In genomic region chr5:41540789-41541188, GRCm38 (mm10) we compare ENCODE assay signal across 19 mouse cellular contexts.
"Had no signal": no experiment of that assay in that cellular context is flagged by ENCODE, and none has a peak within 500 bp of the region (broad histone marks: within the 10 kb centered on the region; RNA-seq: fewer than 3 reads in every experiment).

No protein-coding gene starts in this region.

- DNase-seq: kidney, adult 9 months; kidney, postnatal 10 days; kidney, postnatal 4 days; left cerebral cortex, postnatal 4 days; liver; lung, adult 18-20 months; lung, postnatal 10 days; lung, postnatal 36 days; thymus, adult 18-20 months; thymus, postnatal 36 days had no signal

- H3K27ac ChIP-seq: limb, embryonic 13.5 days; liver, embryonic 12.5 days; liver, embryonic 15.5 days; lung, embryonic 15.5 days; midbrain, embryonic 15.5 days; neural tube, embryonic 12.5 days; neural tube, embryonic 15.5 days had no signal

- H3K9me3 ChIP-seq: limb, embryonic 13.5 days; liver, embryonic 12.5 days; liver, embryonic 15.5 days; lung, embryonic 15.5 days; midbrain, embryonic 15.5 days; neural tube, embryonic 12.5 days; neural tube, embryonic 15.5 days had no signal

- H3K4me2 ChIP-seq: limb, embryonic 13.5 days; liver, embryonic 12.5 days; liver, embryonic 15.5 days; lung, embryonic 15.5 days; midbrain, embryonic 11.5 days; midbrain, embryonic 15.5 days; neural tube, embryonic 12.5 days; neural tube, embryonic 15.5 days had no signal

- H3K27me3 ChIP-seq: limb, embryonic 13.5 days; liver, embryonic 12.5 days; liver, embryonic 15.5 days; lung, embryonic 15.5 days; megakaryocyte, embryonic 14.5 days; midbrain, embryonic 15.5 days; neural tube, embryonic 12.5 days; neural tube, embryonic 15.5 days had no signal

- H3K9ac ChIP-seq: limb, embryonic 13.5 days; liver, embryonic 12.5 days; liver, embryonic 15.5 days; lung, embryonic 15.5 days; midbrain, embryonic 15.5 days; neural tube, embryonic 12.5 days; neural tube, embryonic 15.5 days had no signal

- H3K4me1 ChIP-seq: liver, embryonic 12.5 days; liver, embryonic 15.5 days; lung, embryonic 15.5 days; megakaryocyte, embryonic 14.5 days; midbrain, embryonic 15.5 days; neural tube, embryonic 15.5 days had no signal

- H3K36me3 ChIP-seq: limb, embryonic 13.5 days; liver, embryonic 12.5 days; liver, embryonic 15.5 days; lung, embryonic 15.5 days; midbrain, embryonic 15.5 days; neural tube, embryonic 12.5 days; neural tube, embryonic 15.5 days had no signal

- ATAC-seq: liver, embryonic 12.5 days; midbrain, embryonic 15.5 days had no signal

- H3K4me3 ChIP-seq: limb, embryonic 13.5 days; liver, embryonic 12.5 days; liver, embryonic 15.5 days; lung, embryonic 15.5 days; megakaryocyte, embryonic 14.5 days; midbrain, embryonic 15.5 days; neural tube, embryonic 12.5 days; neural tube, embryonic 15.5 days had no signal
